Mouse (Mus musculus): ENCODE data around the gene Armc2.
A peak's percentile ranks its signal among the peaks of the same experiment; 100 is the strongest.
"Not testable (repeated sequence)": the region's sequence is repeated elsewhere in the genome, so short reads cannot be mapped to it uniquely, and the experiment has no call there.

The Armc2 gene

DNA sequence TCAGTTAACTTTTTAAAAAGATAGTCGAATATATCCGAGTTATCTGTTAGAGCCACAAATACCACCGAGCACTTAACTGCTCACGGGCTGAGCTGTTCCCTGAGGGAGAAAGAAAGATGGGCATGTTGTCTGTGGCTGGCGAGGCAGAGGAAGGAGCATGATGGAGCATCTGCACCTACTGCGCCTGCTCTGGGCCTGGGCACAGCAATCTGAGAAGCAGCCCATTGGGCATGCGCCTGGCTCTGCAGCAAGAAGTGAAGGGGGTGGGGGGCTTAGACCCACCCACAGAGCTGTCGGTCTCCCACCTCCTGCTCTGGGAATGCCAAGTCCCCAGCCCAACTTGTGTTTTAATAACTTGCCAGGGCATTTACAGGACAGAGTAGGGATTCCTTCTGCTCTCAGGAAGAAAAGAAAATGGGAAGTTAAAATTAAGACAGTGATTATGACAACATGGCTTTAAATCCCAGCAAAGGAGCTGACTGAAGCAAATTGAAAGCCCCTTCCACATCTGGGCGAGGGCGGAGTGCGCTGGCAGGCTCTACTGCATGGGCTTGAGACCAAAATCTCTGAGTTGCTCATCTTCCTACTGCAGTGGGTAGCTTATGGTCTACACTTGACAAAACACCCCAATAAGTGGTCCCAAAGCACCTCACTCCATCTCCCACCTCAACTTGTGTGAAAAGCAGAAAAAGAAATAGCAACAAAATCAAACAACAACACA is 50.2 kb downstream of the Armc2 start:
- DNase-seq = no peak

GRCm38 (mm10) chr10:41962725-41963124 is 55.5 kb downstream of the Armc2 start:
- DNase-seq = no peak

DNA sequence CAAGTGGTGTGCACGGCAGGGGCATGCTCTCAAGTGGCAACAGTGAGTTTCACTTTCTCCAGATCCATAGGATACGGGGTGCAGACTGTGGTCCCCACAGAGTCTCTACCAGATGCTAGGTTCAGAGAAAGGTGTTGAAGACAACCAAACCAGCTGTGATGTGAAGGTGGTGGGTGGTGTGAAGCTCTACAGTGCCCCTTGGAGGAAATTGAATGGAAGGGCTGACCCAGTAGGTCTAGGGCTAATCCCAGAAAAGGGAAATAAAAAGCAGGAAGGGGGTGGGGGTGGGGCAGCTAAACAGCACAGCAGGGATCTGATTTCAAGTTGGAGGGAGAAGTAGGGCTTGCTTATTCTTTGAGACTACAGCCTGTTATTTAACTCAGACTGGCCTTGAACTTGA is 58.4 kb downstream of the Armc2 start:
- no peak for DNase-seq

- DNase-seq = no peak
Measured at GRCm38 (mm10) chr10:41958677-41959274, 59.5 kb downstream of the Armc2 start.

GRCm38 (mm10) chr10:41957421-41958225 is 60.6 kb downstream of the Armc2 start:
- no peak for DNase-seq

GRCm38 (mm10) chr10:41953528-41953864 is 64.7 kb downstream of the Armc2 start:
- DNase-seq = no peak

DNA sequence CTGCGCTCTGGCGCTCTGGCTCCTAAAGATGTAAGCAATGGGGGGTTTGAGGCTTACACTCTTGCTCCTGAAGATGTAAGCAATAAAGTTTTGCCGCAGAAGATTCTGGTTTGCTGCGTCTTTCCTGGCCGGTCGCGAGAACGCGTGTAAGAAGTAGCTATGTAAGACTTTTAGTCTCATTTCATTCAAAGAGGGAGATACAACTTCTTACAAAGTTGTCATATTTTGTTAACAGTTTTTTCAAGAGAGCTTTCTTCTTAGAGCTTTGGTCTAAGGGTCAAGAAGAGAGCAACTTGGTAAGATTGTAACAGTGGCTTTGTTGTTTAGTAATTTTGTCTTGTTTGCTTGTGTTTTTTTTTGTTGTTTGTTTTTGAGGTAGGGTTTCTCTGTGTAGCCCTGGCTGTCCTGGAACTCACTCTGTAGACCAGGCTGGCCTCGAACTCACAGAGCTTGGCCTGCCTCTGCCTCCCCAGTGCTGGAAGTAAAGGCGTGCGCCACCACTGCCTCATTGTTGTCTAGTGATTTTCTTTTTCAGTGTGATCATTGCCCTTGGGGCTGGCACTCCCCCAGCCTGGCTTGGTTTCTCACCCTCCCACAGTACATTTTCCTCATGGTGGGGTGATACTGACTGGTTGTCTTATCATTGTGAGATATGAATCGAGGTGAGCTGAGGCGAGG is 65.3 kb downstream of the Armc2 start:
- no peak for DNase-seq

- not testable (repeated sequence) for DNase-seq
Measured at GRCm38 (mm10) chr10:41952354-41952753, 65.9 kb downstream of the Armc2 start.

DNA sequence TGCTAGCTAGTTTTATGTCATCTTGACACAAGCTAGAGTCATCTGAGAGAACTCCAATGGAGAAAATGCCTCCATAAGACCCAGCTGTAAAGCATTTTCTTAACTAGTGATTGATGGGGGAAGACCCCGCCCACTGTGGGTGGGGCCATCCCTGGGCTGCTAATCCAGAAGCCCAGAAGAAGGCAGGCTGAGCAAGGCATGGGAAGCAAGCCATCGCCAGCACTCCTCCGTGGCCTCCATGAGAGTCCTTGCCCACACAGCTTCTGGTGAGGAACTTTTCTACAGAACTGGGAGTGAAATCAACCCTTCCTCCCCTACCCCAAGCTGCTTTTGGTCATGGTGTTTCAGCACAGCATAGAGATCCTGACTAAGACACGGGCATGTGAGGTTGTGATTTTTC is 79.2 kb downstream of the Armc2 start:
- no peak for DNase-seq

DNA sequence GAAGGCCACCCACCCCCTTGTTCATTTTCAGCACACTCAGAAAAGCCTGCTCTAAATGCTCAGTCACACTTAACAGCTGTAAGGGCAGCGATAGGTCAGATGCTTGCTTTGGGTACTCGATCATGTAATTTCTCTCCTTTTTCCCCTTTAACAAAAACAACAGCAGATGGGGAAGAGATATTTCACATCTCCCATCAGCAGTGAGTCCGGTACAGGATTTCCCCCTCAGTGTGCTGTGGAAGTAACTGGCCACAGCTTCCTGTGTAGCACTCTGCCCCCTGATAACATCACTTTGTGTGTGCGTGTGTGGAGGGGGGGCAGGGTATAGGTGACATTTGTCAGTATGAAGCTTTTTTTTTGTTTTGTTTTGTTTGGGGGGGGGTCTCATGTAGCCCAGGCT is 81.1 kb downstream of the Armc2 start:
- DNase-seq = peak in 1 of 2 experiments; percentile 31

DNA sequence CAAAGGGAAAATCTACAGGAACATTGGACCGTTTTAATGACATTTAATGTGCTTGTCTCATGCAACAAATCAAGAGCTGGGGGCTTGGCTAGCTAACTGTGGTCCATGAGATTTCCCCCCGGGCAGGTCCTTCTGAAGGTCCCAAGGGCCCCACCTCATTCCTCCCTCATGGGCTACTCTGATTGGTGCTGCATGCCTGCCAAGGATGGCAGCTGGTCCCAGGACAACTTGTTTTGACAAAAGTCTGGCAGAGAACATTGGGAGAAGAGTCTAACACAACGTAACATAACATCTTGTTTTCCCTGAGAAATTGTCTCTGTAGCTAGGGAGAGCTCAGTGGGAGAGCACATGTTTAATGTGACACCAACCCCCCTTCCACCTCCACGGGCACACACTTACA is 82.1 kb downstream of the Armc2 start:
- DNase-seq = peak; percentile 30 to 53

GRCm38 (mm10) chr10:41935476-41935829 is 82.8 kb downstream of the Armc2 start:
- DNase-seq = no peak

DNA sequence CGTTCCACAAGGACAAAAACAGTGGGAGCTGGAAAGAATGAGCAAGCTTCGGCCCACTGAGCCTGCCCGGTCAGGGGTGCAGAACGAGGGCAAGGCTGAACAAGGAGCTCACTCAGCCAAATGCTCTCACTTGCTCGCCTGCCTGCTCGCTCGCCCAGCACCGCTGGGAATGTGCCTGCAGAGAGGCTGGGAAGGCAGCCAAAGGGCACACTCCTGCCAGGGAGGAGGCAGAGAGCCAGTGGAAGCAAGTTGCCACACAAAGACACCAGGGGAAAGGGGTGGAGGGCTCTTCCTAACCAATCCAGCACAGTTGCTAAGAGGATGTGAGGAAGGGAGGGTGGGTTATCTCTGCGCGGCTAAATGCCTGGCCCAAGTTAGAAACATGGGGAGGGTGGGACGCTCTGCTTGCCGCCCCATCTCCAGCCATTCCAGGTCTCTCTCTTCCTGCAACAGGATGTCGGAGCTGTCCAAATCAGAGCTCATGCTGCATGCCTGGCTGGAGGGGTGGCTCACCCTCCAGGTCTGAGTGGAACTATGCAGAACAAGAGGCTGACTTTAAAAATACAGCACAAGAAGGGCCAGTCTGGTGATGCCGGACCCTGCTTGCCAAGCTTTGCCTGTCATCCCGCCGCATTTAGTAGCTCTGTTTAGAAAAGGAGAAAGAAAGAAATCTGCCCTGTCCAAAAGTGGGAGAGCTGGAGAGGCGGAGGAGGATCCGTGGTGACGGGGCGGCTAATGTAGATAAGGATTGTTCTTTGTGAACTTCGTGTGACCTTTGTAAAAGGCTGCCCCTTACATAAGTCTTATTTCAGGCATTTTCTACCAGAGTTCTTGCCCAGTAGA is 83.4 kb downstream of the Armc2 start:
- DNase-seq = peak; percentile 88 to 92

- DNase-seq = peak; percentile 49 to 51
Measured at GRCm38 (mm10) chr10:41933536-41933935, 84.7 kb downstream of the Armc2 start.

GRCm38 (mm10) chr10:41932943-41933342 is 85.3 kb downstream of the Armc2 start:
- DNase-seq = no peak

DNA sequence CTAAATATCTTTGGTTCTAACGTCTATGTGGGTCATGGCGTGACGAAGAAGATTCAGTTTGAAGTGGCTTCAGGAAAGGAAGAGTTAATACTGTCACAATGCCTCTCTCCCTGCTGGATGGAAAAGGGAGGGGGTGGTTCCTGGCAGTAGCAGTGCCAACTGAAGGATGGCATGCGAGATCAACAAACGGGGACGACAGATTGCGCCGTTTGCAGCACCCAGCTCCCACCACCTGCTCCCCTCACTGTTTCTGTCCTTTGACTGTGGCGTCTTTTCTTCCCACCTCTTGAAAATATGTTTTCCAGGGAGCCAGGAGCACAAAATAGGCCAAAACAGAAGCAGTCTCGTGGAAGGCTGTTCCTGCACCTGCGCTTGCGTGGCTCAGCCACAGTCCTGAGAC is 86.3 kb downstream of the Armc2 start:
- DNase-seq = no peak

- no peak for DNase-seq
Measured at GRCm38 (mm10) chr10:41930966-41931365, 87.3 kb downstream of the Armc2 start.

DNA sequence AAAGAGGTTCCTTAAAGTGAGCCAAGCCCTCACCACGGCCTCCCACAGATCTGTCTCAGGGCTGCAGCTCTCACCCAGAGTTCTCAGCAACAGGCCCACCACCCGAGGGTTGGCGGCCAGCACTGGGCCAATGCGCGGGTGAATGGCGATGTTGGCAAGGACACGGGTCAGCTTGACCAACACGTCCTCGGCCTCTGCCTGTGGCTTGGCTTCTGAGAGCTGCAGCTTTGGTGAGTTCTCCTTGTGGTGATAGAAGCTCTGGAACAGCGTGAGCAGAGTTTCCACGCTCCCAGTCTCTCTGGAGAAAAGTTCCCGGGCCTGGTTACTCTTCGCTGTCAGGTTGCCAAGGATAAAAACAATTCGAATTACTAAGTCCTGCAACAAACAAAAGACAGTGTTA is 91.5 kb downstream of the Armc2 start:
- no peak for DNase-seq

DNA sequence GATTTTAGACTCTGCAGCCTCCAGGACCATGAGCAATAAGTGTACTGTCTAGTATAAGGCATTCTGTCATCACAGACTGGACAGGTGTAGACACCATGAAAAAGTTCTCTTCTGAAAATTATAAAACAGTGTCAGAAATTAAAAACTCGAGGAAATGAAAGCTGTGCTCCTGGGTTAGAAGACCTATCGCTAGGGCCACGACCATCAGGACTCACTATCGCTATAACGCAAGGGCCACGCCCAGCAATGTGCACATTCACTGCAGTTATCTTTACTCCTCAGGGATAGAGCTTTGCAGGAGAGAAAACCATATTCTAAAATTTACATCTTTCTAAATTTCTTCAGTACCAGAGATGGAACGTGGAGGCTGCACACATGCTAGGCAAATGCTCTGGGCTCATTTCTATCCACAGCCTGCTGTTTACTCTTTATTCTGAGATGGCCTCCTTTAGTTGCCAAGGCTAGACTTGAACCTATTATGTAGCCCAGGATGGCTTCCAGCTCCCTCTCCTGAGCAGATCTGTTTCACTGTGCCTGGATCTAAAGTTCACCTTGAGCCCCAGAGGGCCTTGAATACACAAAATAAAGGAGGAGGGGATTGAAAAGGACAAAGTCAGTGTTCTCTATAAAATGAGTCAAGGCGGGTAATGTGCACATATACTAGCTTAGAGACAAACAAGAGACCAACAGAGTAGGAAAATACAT is 105.8 kb downstream of the Armc2 start:
- no peak for DNase-seq

- no peak for DNase-seq
Measured at GRCm38 (mm10) chr10:41908899-41909298, 109.3 kb downstream of the Armc2 start.

DNA sequence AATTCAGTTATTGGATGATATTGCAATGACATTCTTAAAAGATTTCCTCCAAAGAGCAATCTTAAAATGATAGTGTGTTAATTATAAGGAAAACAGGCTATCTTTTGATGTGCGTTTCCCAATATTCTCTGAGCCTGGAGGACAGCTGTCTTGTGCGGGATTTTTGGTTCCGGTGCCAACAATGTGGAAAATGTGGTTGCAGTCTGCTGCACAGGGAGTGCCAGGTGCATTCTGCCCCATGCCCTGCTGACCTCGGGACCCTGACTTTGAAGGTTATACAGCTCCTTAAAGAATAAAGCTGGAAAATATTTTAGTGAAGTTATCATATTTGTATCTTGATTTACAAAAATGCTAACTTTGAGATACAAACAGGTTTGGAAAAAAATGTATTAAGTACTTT is 110.3 kb downstream of the Armc2 start:
- no peak for DNase-seq

GRCm38 (mm10) chr10:41907473-41907872 is 110.8 kb downstream of the Armc2 start:
- DNase-seq = no peak
